Mouse (Mus musculus): ENCODE measurements around the gene Apbb2.

The Apbb2 gene

GRCm38 (mm10) chr5:66549691-66550090 lies 68.9 kb downstream of the Apbb2 start:
- no peak for DNase-seq (ENCODE audit: low spot score)

- DNase-seq (ENCODE audit: low spot score): no peak
Observed at GRCm38 (mm10) chr5:66546969-66547511, 71.5 kb downstream of the Apbb2 start.

GRCm38 (mm10) chr5:66545573-66546141 lies 72.9 kb downstream of the Apbb2 start:
- peak; percentile 34 for DNase-seq (ENCODE audit: low spot score)

- no peak for DNase-seq (ENCODE audit: low spot score)
Observed at GRCm38 (mm10) chr5:66543761-66544160, 74.8 kb downstream of the Apbb2 start.

- no peak for DNase-seq (ENCODE audit: low spot score)
Observed at GRCm38 (mm10) chr5:66543344-66543743, 75.2 kb downstream of the Apbb2 start.

GRCm38 (mm10) chr5:66542521-66542920 lies 76.1 kb downstream of the Apbb2 start:
- no peak for DNase-seq (ENCODE audit: low spot score)

- DNase-seq (ENCODE audit: low spot score): no peak
Observed at GRCm38 (mm10) chr5:66541385-66541784, 77.2 kb downstream of the Apbb2 start.

GRCm38 (mm10) chr5:66540246-66540645 lies 78.3 kb downstream of the Apbb2 start:
- no peak for DNase-seq (ENCODE audit: low spot score)

- DNase-seq (ENCODE audit: low spot score): no peak
Observed at GRCm38 (mm10) chr5:66537811-66538210, 80.8 kb downstream of the Apbb2 start.

GRCm38 (mm10) chr5:66536696-66537358 lies 81.8 kb downstream of the Apbb2 start:
- DNase-seq (ENCODE audit: low spot score): no peak

GRCm38 (mm10) chr5:66535566-66536236 lies 82.9 kb downstream of the Apbb2 start:
- DNase-seq (ENCODE audit: low spot score): no peak

- DNase-seq (ENCODE audit: low spot score): no peak
Observed at GRCm38 (mm10) chr5:66533711-66534425, 84.7 kb downstream of the Apbb2 start.

GRCm38 (mm10) chr5:66532827-66533226 lies 85.8 kb downstream of the Apbb2 start:
- no peak for DNase-seq (ENCODE audit: low spot score)

- no peak for DNase-seq (ENCODE audit: low spot score)
Observed at GRCm38 (mm10) chr5:66530361-66530760, 88.2 kb downstream of the Apbb2 start.

GRCm38 (mm10) chr5:66529631-66530030 lies 89.0 kb downstream of the Apbb2 start:
- no peak for DNase-seq (ENCODE audit: low spot score)

GRCm38 (mm10) chr5:66528567-66528966 lies 90.0 kb downstream of the Apbb2 start:
- DNase-seq (ENCODE audit: low spot score): no peak

GRCm38 (mm10) chr5:66527090-66527489 lies 91.5 kb downstream of the Apbb2 start:
- DNase-seq (ENCODE audit: low spot score): no peak

- DNase-seq (ENCODE audit: low spot score): no peak
Observed at GRCm38 (mm10) chr5:66525002-66525401, 93.6 kb downstream of the Apbb2 start.

GRCm38 (mm10) chr5:66523681-66524503 lies 94.7 kb downstream of the Apbb2 start:
- DNase-seq (ENCODE audit: low spot score): no peak

- no peak for DNase-seq (ENCODE audit: low spot score)
Observed at GRCm38 (mm10) chr5:66521250-66521649, 97.3 kb downstream of the Apbb2 start.

GRCm38 (mm10) chr5:66519511-66519910 lies 99.1 kb downstream of the Apbb2 start:
- DNase-seq (ENCODE audit: low spot score): no peak
